Mouse (Mus musculus): ENCODE data around the gene Irs3. TPM values are rescaled to one million over a fixed set of nuclear protein-coding genes. Genes with fewer than 3 reads are reported as not detected.

Irs3 gene
- polyA plus RNA-seq (2012; rRNA removed): 0.48 and 0.86 TPM in 2 replicates

DNA sequence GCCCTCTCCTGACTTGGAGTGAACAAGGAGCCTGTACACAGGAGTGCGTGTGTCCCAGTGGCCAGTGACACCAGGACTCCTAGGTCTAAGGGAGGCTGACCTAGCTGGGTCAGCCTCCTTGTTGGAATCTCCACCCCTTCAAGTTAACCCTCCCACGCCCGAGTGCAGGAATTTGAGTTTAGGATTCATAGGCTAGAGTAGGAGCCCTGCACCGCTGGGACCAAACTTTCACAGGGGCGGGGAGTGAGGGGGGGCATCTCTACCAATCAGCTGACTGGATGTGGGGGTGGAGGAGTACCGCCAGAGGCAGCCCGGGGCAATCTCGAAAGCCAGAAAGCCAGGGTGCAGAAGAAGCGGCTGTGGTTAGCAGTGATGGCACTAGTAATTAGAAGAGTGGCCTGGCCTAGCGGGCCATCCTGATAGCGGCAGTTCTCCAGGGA, at the start of gene Irs3:
TSS of gene Irs3 (minus strand) at position 63 of the 440 bp plus-strand sequence.
- DNase-seq (ENCODE audit: extremely low spot score in 1 of 2, low spot score in 1 of 2): no peak

DNA sequence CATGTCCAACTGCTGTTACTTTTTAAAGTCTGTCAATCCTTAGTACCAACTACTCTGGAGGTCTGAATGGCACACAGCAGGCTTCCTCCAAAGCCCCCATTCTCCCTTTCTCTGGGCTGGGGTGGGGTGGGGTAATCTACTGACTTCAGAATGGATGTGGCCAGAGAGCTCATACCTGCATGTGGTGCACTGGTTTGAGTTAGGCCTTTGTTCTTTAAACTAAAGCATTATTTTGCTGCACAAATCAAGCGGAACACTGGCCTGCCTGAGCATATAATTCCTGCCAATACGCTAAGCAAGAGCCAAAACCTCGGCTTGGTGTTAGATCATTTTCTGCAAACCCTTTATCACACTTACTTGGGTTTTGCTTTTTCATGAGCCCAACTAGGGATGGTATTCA, 49.3 kb upstream of the Irs3 start:
- no peak for DNase-seq (ENCODE audit: extremely low spot score in 1 of 2, low spot score in 1 of 2)

DNA sequence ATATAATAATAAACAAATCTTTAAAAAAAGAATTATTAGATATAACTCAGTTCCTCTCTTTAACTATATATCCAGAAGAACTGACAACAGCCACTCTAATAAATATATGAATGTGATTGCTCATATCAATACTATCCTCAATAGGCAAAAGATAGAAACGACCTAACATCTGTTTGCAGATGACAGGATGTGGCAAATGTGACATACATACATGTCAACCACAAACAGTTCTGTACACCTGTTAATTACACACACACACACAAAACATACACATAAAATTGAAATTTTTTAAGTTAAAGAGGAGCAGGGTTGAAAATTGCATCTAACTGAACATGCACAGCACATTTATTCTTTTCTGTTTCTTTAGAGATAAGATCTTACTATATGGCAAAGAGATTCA, 46.4 kb upstream of the Irs3 start:
- no peak for DNase-seq (ENCODE audit: extremely low spot score in 1 of 2, low spot score in 1 of 2)

DNA sequence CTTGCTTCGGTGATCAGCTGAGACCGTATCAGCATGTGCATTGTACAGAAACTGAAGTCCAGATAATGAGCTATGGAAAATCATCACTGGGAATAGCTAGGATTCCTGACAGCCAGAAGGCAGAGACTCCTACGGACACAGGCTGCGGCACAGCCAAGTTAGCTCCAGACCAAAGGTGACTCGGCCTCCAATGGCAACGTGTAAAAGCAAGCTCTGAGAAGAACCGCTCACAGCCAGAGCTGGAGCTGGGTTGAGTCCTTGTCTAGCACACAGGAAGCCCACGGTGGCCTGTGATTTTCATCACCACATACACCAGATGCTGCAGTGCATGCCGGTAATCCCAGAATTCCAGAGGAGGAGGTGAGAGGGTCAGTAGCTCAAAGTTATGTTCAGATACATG, 45.0 kb upstream of the Irs3 start:
- no peak for DNase-seq (ENCODE audit: extremely low spot score in 1 of 2, low spot score in 1 of 2)

DNA sequence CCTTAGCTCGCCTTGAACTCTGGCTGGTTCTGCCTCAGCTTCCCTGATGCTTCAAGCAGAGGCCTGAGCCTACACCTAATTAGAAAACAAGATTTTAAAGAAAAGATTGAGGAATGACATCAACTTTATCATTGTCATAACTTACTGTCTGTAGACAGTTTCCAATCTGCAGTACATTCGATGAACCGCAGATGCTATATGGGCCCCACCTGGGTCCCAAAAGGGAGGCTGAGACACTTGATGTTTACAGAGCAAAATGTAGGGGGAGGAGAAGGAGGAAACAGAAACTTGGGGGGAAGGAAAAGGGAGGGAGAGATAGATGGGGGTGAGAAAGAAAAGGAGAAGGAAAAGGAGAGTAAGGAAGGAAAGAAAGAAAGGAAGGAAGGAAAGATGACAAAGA, 44.5 kb upstream of the Irs3 start:
- DNase-seq (ENCODE audit: extremely low spot score in 1 of 2, low spot score in 1 of 2): no peak

DNA sequence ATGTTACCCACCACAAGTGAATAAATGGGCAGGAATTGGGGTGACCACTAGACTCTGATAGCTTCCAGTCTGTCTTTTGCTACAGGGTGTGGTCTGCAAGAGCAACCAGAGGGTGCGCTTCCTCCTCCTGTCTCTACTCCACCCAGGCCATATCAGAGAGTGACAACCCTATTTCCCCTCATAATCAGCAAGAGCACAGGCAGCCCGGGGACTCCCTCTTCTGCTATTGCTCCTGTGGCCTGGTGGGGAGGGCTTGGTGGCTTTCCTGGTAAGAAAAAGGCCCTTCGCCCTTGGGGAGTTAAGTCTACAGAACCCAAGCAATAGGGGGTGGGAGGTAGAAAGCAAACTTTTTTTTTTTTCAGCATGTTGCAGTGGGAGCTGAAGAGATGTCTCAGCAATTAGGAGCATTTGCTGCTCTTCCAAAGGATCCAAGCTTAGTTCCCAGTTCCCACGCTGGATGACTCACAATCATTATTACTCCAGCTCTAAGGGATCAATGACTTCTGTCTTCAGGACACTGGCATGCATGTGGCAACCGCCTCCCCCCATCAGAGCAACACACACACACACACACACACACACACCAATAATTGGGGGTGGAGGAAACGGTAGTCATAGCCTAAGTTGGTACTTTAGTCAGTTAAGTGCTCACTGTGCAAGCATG, 40.7 kb upstream of the Irs3 start:
- no peak for DNase-seq (ENCODE audit: extremely low spot score in 1 of 2, low spot score in 1 of 2)

DNA sequence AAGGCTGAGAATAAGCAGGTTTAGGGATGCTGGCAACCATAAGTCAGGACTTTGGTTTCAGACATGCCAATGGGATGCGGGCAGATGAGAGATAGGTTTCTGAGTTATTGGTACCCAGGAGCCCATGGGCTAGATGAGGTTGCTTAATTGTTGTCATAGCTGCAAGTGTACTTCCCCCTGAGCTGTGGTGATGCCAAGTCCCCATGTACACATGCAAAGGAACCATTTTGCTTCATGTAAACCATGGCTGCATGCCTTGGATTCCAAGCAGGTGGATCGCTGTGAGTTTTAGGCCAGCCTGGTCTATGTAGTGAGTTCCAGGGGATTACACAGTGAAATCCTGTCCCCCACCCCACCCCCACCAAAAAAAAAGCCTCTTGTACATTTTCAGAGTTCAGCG, 40.1 kb upstream of the Irs3 start:
- no peak for DNase-seq (ENCODE audit: extremely low spot score in 1 of 2, low spot score in 1 of 2)

DNA sequence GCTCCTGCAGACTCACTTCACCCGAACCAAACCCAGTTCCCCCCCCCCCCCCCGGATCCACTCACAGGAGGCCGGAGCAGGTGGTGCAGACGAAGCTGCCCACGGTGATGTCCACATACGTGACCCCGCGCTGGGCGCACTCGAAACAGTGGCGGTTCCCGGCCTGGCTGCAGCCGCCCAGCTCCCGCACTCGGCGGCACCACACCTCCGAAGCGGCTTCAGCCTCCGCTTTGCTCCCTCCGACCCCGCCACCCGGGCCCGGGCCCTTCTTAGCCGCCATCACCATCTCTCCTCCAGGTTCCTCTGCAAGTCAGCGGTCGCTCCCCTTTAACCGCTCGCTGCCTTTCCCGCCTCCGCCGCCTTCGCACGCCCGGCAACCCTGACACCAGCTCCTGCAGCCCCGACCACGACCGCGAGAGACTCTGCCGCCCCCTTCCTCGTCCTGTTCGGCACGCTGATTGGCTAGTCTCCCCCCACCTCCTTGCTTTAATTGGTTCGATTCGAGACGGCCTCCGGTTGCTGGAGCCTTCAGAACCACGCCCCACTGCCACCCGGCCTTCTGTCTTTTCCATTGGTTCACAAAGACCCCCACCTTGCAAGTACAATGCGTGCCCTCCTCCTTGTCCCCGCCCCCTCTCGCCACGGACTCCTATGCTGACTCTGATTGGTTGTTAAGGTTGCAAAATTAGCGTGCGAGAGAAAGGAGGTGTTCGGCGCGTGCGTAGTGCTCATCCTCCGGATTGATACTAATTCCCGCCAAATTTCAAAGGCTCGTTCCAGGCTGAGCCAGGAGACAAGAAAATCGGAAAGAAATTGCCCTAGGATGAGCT, 39.0 kb upstream of the Irs3 start, which contains the start of gene Agfg2:
TSS of gene Agfg2 (minus strand) at position 433 of the 830 bp plus-strand sequence.
- DNase-seq (ENCODE audit: extremely low spot score in 1 of 2, low spot score in 1 of 2): peak; percentile 99 to 100

DNA sequence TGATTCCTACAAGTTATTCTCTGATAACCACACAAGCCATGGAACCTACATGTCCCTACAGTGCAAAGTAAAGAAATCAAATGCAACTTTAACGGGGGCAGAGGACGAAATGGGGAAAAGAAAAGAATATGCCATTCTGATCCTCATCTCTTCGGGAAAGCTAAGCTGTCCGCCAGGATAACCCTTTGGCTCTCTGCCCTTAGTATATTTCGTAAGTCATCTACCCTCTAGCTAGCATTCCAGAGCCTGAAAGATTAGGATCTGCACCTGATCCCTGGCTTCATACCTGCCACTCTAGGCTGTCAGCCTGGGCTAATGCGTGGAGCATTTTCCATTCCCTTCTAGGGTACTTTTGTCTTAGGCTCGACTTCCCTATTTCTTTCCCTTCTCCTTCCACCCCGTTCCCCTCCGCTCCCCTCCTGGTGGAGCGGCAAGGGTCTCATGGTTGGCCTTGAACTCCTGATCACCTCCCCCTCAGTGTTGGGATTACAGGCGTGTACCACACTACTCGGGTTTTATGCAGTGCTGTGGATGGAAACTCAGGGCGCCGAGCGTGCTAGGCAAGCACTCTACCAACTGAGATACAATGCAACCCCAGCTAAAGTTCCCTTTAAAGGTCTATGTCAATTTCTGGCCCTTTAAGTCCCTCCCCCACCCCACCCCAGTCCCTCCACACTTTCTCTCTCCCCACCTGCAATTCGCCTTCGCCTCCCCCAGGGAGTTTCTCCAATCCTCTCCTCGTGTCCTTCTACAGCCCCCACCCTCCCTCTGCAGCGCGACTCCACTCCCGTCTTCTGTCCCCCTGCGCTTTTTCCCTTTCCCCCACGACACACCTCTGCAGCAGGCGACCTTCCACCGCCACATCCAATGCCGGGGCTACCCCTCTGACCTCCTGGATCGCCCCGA, 38.1 kb upstream of the Irs3 start:
- DNase-seq (ENCODE audit: extremely low spot score in 1 of 2, low spot score in 1 of 2): no peak

DNA sequence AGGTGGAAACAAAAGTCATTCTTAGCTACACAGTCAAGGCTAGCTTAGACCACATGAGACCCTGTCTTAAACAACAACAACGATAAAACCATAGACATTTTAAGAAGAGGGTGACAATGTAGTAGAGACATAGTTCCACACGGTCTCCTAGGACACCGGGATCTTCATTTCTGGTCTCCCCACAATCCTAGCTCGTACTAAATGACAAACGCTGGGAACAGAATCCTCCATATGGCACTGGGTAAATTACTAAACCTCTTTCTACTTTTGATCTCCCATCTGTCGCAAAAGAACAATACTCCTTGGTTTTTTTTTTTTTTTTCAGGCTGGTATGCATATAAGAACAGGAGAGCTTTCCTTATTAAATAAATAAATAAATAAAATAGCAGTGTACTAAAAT, 37.0 kb upstream of the Irs3 start:
- DNase-seq (ENCODE audit: extremely low spot score in 1 of 2, low spot score in 1 of 2): peak in 1 of 2 experiments; percentile 37

DNA sequence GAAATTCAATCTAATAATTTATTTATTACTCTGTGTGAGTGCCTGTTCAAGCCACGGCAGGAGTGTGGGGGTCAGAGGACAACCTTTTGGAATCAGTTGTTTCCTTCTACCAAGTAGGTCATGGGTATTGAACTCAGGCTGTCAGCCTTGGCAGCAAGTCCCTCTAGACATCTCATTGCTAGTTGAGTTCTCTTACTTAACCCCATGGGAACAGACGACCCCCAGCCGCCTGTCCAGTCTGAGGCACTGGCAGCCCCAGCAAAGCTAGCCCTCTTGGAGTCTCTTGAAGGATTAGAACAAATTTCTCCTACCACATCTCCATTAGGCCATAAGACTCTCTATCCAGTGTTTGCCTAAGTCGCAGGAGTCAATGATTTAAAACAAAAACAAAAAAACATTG, 34.2 kb upstream of the Irs3 start:
- DNase-seq (ENCODE audit: extremely low spot score in 1 of 2, low spot score in 1 of 2): no peak

DNA sequence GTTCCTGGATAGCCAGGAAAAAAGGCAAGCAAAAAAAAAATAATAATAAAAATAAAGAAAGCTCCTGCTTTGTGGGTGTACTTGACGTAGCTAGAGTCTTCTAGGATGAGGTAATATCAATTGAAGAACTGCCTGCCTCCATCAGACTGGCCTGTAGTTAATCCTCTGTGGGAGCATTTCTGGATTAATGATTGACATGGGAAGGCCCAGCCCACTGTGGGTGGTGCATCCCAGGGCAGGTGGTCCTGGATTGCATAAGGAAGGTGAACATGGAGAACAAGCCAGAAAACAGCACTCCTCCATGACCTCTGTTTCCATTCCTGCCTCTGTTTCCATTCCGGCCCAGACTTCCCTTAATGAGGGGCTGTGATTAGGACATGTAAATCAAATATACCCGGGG, 33.2 kb upstream of the Irs3 start:
- DNase-seq (ENCODE audit: extremely low spot score in 1 of 2, low spot score in 1 of 2): no peak

DNA sequence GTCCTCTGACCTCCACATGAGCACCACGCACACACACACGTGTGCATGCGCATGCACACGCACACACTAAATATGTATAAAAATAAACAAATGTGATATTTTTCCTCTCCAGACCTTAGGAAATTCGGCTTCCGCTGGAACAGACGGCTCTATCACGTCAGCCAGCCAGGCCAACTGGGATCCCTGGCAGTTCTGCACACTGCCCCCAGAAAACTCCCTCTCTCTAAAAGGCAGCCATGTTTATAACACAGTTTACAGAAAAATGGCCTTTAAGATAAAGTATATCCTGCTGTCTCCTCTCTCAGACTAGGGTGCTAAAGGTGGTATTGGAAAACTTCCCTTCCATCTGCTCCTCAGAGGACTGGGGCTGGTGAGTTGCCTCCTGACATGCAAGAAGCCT, 32.3 kb upstream of the Irs3 start:
- DNase-seq (ENCODE audit: extremely low spot score in 1 of 2, low spot score in 1 of 2): no peak

DNA sequence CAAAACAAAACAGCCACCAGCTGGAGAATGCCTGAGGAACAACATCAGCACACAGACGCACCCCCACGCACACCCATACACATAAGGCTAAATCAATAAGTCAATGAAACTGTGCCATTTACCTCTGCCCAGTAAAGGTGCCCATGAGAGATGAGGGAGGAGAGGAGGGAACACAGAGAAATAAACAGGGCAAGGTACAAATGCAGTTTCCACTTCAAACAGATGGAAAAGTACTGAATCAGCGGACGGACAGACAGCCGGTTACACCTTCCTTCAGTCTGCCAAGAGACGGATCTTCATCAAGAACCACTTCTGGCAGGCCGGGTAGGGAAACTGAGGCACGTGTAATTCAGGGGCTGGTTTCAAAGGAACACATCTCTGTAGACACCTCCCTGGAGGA, 29.3 kb upstream of the Irs3 start:
- no peak for DNase-seq (ENCODE audit: extremely low spot score in 1 of 2, low spot score in 1 of 2)

DNA sequence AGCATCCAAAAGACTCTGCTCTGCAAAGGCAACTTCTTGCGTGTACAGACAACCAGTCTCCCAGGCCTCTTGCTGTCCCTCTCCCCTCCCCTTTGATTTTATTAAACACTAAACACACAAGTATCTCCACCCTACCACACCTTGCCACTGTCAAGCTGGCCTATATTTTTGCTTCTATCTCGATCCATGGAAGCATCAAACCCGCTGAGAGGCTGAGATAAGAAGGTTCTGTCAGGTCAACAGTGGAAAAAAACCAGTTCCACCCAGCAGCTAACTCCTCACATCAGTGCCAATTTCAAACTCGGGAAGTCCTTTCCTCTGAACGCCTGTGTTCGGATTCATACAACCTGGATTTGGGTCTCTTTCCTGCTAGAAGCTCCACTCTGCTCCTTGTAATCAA, 27.5 kb upstream of the Irs3 start:
- DNase-seq (ENCODE audit: extremely low spot score in 1 of 2, low spot score in 1 of 2): no peak

DNA sequence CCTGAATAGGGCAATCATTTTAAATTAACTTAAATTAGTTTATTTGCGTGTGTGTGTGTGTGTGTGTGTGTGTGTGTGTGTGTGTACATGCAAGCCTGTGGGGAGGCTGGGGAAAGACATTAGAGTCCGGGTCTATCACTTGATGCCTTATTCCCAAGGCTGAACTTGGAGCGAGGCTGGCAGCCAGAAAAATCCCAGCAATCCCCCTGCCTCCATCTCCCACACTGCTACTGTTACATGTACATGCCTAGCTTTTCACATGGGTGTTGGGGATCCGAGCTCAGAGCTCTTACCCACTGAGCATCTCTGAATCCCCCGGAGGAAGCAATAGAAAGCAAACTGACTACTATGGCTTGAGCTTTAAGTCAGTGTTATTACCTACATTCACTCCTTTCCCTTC, 26.8 kb upstream of the Irs3 start:
- DNase-seq (ENCODE audit: extremely low spot score in 1 of 2, low spot score in 1 of 2): no peak

DNA sequence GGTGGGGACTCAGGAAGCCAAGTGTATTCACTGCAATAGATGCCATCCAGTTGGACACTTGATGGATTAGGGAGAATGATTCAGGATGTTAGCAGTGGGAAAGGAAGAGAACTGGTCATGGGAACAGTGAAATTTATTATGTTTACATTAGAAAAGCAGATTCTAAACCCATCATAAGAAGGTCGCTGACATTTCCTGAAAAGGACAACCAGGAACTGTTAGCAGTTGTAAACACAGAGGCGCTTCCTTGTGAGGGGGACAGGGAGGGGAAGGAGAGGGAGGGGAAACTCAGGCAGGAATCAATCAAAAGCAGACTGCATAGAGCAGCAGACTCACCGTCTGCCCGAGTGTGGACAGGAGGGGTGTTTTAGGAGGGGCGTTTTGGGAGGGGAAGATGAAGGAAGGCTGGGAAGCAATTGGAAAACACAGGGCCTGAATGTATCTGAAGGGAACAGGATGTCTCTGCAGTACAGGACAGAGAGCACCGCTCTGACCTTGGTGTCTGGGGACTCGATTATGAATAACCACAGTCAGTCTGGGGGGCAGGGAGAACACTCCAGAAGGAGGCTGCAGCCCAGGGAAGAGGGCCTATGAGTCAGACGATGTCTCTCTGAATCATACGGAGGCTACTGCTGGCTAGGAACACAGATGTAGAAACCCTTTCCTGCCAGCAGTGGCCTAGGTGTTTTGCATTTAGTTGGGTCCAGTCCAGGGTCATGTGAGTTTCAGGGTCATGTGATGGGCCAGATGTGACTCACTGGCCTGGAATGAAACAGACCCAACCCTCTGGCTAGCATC, 26.1 kb upstream of the Irs3 start:
- peak in 1 of 2 experiments; percentile 63 for DNase-seq (ENCODE audit: extremely low spot score in 1 of 2, low spot score in 1 of 2)

DNA sequence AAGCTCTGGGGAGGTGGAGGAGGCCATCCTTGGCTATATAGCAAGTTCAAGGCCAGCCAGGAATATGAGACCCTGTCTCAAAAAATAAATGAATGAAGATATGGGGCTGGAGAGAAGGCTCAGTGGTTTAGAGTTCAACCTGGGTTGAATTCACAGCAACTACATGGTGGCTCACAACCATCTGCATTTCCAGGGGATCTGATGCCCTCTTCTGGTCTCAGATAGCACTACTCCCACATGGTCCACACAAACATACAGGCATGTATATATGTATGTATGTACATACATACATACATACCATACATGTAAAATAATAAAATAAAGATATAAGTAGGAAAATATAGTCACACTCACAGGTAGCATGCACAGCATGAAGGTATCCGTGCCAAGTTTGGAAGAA, 24.7 kb upstream of the Irs3 start:
- DNase-seq (ENCODE audit: extremely low spot score in 1 of 2, low spot score in 1 of 2): no peak

DNA sequence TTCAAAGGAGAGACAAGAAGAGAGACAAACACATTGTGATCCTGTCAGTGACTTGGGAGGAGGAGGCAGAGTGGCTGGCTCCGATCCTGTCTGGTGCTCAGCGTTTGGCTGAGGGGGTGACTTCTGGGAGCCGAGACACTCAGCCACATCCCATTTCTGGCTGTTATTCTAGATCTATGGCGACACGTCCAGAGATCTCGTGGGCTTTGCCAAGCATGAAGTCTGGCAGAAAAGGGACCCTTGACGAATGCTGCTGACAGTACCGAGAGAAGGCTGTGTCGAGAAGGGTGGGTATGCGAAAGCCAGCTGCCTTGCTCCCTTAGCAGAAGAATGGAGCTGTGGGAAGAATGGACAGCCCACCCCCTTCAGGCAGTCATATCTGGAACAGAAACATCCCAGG, 23.5 kb upstream of the Irs3 start:
- no peak for DNase-seq (ENCODE audit: extremely low spot score in 1 of 2, low spot score in 1 of 2)

DNA sequence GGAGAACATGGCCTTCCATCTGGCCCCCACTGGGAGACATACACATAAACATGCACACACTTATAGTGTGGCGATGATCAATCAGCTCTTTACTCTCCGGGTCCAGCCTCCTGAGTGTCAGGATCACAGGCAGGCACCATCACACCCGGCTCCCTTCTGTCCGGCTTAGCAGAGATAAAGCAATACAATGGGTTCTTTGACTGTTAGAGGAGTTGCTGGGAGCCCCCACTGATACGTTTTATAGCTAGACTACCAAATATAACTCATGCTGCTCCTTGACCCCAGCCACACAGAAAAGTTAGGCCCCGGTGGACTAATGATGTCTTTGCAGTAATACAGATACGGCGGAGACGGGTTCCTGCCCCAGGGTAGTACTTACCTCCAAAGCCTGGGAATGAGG, 17.5 kb upstream of the Irs3 start:
- no peak for DNase-seq (ENCODE audit: extremely low spot score in 1 of 2, low spot score in 1 of 2)

Measured in frontal cortex, adult 2 months (tissue).